Mouse (Mus musculus) stomach, postnatal 0 days (tissue): ENCODE results near the gene Pcca. TPM values are rescaled to one million over a fixed set of nuclear protein-coding genes. Genes with fewer than 3 reads are reported as not detected.

Source experiments
- ATAC-seq: fragments of 200-750 bp; cut with Nextera tagmentation; 2 replicates; pipeline ENCODE4 v1.8.0; 2017; ENCODE audit not compliant: low FRiP score, low TSS enrichment
- DNase-seq: peaks from one replicate; pipeline ENCODE4 v3.0.0-alpha.2; 2016; ENCODE audit warnings: low spot score
- H3K27ac ChIP-seq: fragments of 300-500 bp; sonication (generic); replicated peaks from 2 replicates; pipeline ENCODE4 v1.5.1; 2014; ENCODE audit warnings: mild to moderate bottlenecking, control low read depth
- H3K27me3 ChIP-seq: fragments of 300-500 bp; sonication (generic); 2 replicates; pipeline ENCODE4 v1.6.1; 2014; ENCODE audit warnings: low read length; ENCODE audit not compliant: control insufficient read depth, insufficient read depth
- H3K36me3 ChIP-seq: fragments of 300-500 bp; sonication (generic); 2 replicates; pipeline ENCODE4 v1.6.1; 2014; ENCODE audit warnings: low read length, mixed read lengths; ENCODE audit not compliant: control insufficient read depth, insufficient read depth
- H3K4me1 ChIP-seq: fragments of 300-500 bp; sonication (generic); replicated peaks from 2 replicates; pipeline ENCODE4 v1.6.1; 2014; ENCODE audit warnings: antibody characterized with exemption; ENCODE audit not compliant: control insufficient read depth, insufficient read depth
- H3K4me2 ChIP-seq: fragments of 300-500 bp; sonication (generic); replicated peaks from 2 replicates; pipeline ENCODE4 v1.6.1; 2014; ENCODE audit warnings: low read depth, mild to moderate bottlenecking, control low read depth, moderate library complexity
- H3K4me3 ChIP-seq: fragments of 300-500 bp; sonication (generic); 2 replicates; pipeline ENCODE4 v1.5.1; 2014; ENCODE audit warnings: low read depth, low read length, control low read depth
- H3K9ac ChIP-seq: fragments of 300-500 bp; sonication (generic); 2 replicates; pipeline ENCODE4 v1.6.1; 2014; ENCODE audit warnings: mild to moderate bottlenecking, low read length, control low read depth, mixed read lengths
- H3K9me3 ChIP-seq: fragments of 300-500 bp; sonication (generic); 2 replicates; pipeline ENCODE4 v1.6.1; 2016; ENCODE audit warnings: low read length; ENCODE audit not compliant: control insufficient read depth
- CTCF ChIP-seq: IDR thresholded peaks from 2 replicates; pipeline ENCODE4 v1.5.1; 2016; ENCODE audit warnings: antibody characterized with exemption, low read depth, mild to moderate bottlenecking, moderate library complexity
- EP300 ChIP-seq: optimal IDR thresholded peaks from 2 replicates; pipeline ENCODE3; 2016; ENCODE audit warnings: antibody characterized with exemption
- WGBS: fragments of 180-500 bp; shearing (Covaris S2); extraction: QIAGEN DNeasy Blood & Tissue Kit; methylation state at CpG from one replicate; pipeline ENCODE4 v1.1.7; 2014; 5-methylcytosine and 5-hydroxymethylcytosine counted together
- polyA plus RNA-seq: library from polyadenylated mRNA; unstranded; fragments of >200 nt; fragmentation: Nextera tagmentation; extraction: Ambion mirVana; gene quantifications from 2 replicates; pipeline ENCODE4 v1.2.1, GENCODE M21; 2015

Gene Pcca
- polyA plus RNA-seq, 1 experiment from 2014 or later, result 8.2 TPM

DNA sequence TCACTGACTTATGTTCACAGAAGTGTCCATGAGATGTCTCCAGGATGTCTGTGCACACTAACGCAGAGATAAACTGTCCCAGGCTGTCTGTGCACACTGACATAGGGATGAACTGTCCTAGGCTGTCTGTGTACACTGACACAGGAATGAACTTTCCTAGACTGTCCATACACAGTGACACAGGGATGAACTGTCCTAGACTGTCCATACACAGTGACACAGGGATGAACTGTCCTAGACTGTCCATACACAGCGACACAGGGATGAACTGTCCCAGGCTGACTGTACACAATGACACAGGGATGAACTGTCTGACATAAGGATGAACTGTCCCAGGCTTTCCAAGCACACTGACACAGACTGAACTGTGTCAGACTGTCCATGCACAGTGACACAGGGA, 291.3 kb downstream of the Pcca start:
- Histone ChIP-seq H3K27ac (no peak overlapping the region), H3K9ac (no peak overlapping the region), H3K36me3 (no peaks in the 10 kb centered on the region), H3K27me3 (no peaks in the 10 kb centered on the region), H3K4me2 (no peak overlapping the region), H3K9me3 (no peaks in the 10 kb centered on the region), H3K4me1 (no peaks in the 10 kb centered on the region), H3K4me3 (no peak overlapping the region)
- ATAC-seq (no peak), DNase-seq (no peak)
- TF ChIP-seq CTCF (no peak), EP300 (no peak)
- WGBS, result 85% methylated on average over 2 of the region's 2 CpGs

DNA sequence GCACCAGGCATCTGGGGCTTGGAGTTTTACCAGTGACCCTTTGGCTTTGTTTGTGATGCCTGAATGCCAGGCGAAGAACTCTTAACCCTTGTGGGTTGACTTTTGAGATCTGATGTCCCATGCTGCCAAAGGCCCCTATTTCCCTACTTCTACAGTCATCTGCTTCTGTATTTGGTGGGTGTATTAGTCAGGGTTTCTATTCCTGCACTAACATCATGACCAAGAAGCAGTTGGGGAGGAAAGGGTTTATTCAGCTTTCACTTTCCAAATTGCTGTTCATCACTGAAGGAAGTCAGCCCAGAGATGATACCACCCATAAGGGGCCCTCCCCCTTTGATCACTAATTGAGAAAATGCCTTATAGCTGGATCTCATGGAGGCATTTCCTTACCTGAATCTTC, 296.3 kb downstream of the Pcca start:
- Histone ChIP-seq H3K4me2 (no peak overlapping the region), H3K4me1 (no peaks in the 10 kb centered on the region), H3K36me3 (no peaks in the 10 kb centered on the region), H3K27ac (no peak overlapping the region), H3K9me3 (no peaks in the 10 kb centered on the region), H3K27me3 (no peaks in the 10 kb centered on the region), H3K9ac (no peak overlapping the region), H3K4me3 (no peak overlapping the region)
- WGBS, result 79% methylated on average over 1 of the region's 1 CpGs
- DNase-seq, result no peak
- no peak for ATAC-seq
- no peak for TF ChIP-seq CTCF
- no peak for TF ChIP-seq EP300

DNA sequence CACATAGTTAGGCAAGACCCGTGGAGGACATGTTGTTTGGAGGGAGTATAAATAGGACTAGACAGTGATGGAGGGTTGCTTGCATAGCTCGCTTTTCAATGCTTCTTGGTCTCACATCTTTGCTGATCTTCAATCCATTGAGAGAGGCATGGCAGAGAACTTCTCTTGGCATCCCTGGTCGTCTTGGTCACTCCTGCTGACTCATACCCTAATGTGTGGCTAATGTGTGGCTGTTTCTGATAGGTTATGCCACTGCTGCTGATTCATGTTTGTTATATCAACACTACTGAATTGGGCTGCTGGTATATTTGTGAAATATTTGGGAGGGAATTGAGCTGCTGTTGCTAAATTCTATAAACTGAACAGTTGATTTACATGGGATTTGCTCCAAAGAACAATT, 299.5 kb downstream of the Pcca start:
- Histone ChIP-seq H3K4me1 (no peaks in the 10 kb centered on the region), H3K9ac (no peak overlapping the region), H3K4me2 (no peak overlapping the region), H3K27ac (no peak overlapping the region), H3K9me3 (no peaks in the 10 kb centered on the region), H3K36me3 (no peaks in the 10 kb centered on the region), H3K4me3 (no peak overlapping the region), H3K27me3 (no peaks in the 10 kb centered on the region)
- ATAC-seq (no peak), DNase-seq (no peak)
- 72% methylated on average over 3 of the region's 3 CpGs for WGBS
- no peak for TF ChIP-seq CTCF
- TF ChIP-seq EP300, result no peak

DNA sequence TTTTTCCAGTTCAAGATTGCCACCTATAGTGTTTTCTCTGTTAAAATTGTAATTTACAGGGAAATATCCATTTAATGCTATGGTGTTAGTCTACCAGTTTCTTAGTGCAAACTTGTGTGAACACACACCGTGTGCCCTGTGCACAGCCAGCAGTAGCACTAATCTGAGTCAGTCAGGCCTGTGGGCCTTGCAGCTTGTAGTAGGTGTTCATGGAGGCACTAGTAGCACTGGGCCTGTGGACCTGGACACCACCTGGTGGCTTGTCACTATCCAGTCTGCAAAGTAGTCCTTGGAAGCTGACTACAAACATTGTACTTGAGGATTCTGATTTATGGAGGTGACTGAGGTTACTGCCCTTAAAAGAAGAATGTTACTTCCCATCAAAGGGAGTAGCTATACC, 300.6 kb downstream of the Pcca start:
- no peak overlapping the region for H3K27ac ChIP-seq
- TF ChIP-seq EP300 (no peak), CTCF (no peak)
- no peaks in the 10 kb centered on the region for H3K27me3 ChIP-seq
- H3K9me3 ChIP-seq, result no peaks in the 10 kb centered on the region
- H3K4me2 ChIP-seq, result no peak overlapping the region
- ATAC-seq (no peak), DNase-seq (no peak)
- H3K4me3 ChIP-seq, result no peak overlapping the region
- H3K9ac ChIP-seq, result no peak overlapping the region
- no peaks in the 10 kb centered on the region for H3K4me1 ChIP-seq
- WGBS, result 100% methylated on average over 1 of the region's 1 CpGs
- H3K36me3 ChIP-seq, result no peaks in the 10 kb centered on the region

DNA sequence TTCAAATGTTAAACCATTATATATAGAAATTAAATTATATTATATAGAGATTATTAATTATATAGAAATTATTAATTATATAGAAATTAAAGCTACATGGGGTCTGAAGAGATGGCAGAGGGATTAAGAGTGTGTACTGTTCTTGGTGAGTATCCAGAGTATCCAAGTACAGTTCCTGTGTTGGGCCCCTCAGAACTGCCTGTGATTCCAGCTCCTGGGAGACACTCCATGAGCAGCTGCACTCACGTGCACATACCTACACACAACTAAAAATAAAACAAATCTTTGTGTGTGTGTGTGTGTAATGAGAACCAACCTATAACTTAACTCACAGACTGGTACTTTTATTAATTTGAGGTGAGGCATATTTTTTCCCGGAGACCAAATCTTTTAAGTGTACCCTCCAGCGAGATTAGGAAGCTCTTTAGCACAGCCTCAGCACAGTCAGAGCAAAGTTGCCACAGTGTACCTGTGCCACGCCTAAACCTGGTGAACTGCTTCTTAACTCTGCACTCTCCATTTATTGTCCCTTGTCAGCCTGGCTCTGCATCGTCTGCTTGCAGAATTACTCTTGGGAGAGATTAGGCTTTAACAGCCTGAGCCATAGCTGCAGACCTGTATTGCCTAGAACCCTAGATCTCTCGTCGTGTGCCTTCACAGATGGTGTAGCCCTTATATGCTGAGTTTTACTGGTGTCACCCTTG, 301.5 kb downstream of the Pcca start:
- 52% methylated on average over 7 of the region's 7 CpGs for WGBS
- no peaks in the 10 kb centered on the region for H3K36me3 ChIP-seq
- TF ChIP-seq CTCF (no peak), EP300 (no peak)
- ATAC-seq (no peak), DNase-seq (no peak)
- no peaks in the 10 kb centered on the region for H3K4me1 ChIP-seq
- no peaks in the 10 kb centered on the region for H3K27me3 ChIP-seq
- H3K4me3 ChIP-seq, result no peak overlapping the region
- no peak overlapping the region for H3K4me2 ChIP-seq
- no peaks in the 10 kb centered on the region for H3K9me3 ChIP-seq
- no peak overlapping the region for H3K27ac ChIP-seq
- no peak overlapping the region for H3K9ac ChIP-seq

DNA sequence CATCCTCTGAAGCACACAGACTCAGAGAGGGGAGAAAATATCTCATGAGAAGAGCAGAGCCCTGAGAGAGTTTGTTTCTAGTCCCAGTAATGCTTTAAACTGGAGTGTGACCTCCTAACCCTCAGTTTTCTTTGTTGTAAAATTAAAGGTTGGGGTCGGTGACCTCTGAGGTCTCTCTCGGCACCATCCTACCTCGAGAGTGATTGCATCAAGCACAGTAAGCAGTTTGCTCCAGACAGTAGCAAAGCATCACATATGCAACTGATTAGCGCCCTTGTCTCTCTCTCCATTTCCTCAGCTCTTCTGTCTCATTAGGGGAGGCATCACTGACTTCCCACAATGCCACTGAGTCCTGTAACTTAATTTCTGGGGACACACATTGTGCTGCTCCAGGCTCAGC, 302.1 kb downstream of the Pcca start:
- H3K4me3 ChIP-seq, result no peak overlapping the region
- H3K27me3 ChIP-seq, result no peaks in the 10 kb centered on the region
- no peak overlapping the region for H3K9ac ChIP-seq
- ATAC-seq (no peak), DNase-seq (no peak)
- no peak overlapping the region for H3K27ac ChIP-seq
- H3K9me3 ChIP-seq, result no peaks in the 10 kb centered on the region
- H3K4me1 ChIP-seq, result no peaks in the 10 kb centered on the region
- 41% methylated on average over 4 of the region's 4 CpGs for WGBS
- TF ChIP-seq CTCF (no peak), EP300 (no peak)
- H3K4me2 ChIP-seq, result no peak overlapping the region
- H3K36me3 ChIP-seq, result no peaks in the 10 kb centered on the region
